Mouse (Mus musculus) liver, embryonic 12.5 days (tissue): ENCODE measurements around the gene Klf1. TPM values are rescaled to one million over a fixed set of nuclear protein-coding genes. Genes with fewer than 3 reads are reported as not detected.
A peak's percentile ranks its signal among the peaks of the same experiment; 100 is the strongest.

ENCODE experiments used
- ATAC-seq: fragments of 200-750 bp; cut with Nextera tagmentation; 2 replicates; pipeline ENCODE4 v1.8.0; 2017; ENCODE audit warnings: moderate number of reproducible peaks, mild to moderate bottlenecking, moderate library complexity
- H3K27ac ChIP-seq: fragments of 300-500 bp; sonication (generic); 2 replicates; pipeline ENCODE4 v1.5.1; 2016; ENCODE audit warnings: mild to moderate bottlenecking
- H3K27me3 ChIP-seq: fragments of 300-500 bp; sonication (generic); replicated peaks from 2 replicates; pipeline ENCODE4 v1.6.1; 2016; ENCODE audit warnings: mild to moderate bottlenecking, moderate library complexity
- H3K36me3 ChIP-seq: fragments of 300-500 bp; sonication (generic); 2 replicates; pipeline ENCODE4 v1.6.1; 2016; ENCODE audit warnings: mild to moderate bottlenecking, moderate library complexity
- H3K4me1 ChIP-seq: fragments of 300-500 bp; sonication (generic); 2 replicates; pipeline ENCODE4 v1.6.1; 2016
- H3K4me2 ChIP-seq: fragments of 300-500 bp; sonication (generic); 2 replicates; pipeline ENCODE4 v1.6.1; 2016; ENCODE audit warnings: mild to moderate bottlenecking, moderate library complexity
- H3K4me3 ChIP-seq: fragments of 300-500 bp; sonication (generic); 2 replicates; pipeline ENCODE4 v1.5.1; 2016; ENCODE audit warnings: mild to moderate bottlenecking, moderate library complexity
- H3K9ac ChIP-seq: fragments of 300-500 bp; sonication (generic); 2 replicates; pipeline ENCODE4 v1.6.1; 2016; ENCODE audit warnings: mild to moderate bottlenecking, moderate library complexity
- H3K9me3 ChIP-seq: fragments of 300-500 bp; sonication (generic); replicated peaks from 2 replicates; pipeline ENCODE4 v1.6.1; 2016; ENCODE audit warnings: mild to moderate bottlenecking, moderate library complexity
- WGBS: fragments of 180-500 bp; shearing (Covaris S2); methylation state at CpG from one replicate; pipeline ENCODE4 v1.1.7; 2016; ENCODE audit not compliant: insufficient replicate concordance; 5-methylcytosine and 5-hydroxymethylcytosine counted together
- polyA plus RNA-seq: library from polyadenylated mRNA; unstranded; fragments of >200 nt; fragmentation: Nextera tagmentation; extraction: Ambion mirVana; gene quantifications from 2 replicates; pipeline ENCODE4 v1.2.1, GENCODE M21; 2016

Gene Klf1
- polyA plus RNA-seq, 1 experiment from 2014 or later = 552 TPM

DNA sequence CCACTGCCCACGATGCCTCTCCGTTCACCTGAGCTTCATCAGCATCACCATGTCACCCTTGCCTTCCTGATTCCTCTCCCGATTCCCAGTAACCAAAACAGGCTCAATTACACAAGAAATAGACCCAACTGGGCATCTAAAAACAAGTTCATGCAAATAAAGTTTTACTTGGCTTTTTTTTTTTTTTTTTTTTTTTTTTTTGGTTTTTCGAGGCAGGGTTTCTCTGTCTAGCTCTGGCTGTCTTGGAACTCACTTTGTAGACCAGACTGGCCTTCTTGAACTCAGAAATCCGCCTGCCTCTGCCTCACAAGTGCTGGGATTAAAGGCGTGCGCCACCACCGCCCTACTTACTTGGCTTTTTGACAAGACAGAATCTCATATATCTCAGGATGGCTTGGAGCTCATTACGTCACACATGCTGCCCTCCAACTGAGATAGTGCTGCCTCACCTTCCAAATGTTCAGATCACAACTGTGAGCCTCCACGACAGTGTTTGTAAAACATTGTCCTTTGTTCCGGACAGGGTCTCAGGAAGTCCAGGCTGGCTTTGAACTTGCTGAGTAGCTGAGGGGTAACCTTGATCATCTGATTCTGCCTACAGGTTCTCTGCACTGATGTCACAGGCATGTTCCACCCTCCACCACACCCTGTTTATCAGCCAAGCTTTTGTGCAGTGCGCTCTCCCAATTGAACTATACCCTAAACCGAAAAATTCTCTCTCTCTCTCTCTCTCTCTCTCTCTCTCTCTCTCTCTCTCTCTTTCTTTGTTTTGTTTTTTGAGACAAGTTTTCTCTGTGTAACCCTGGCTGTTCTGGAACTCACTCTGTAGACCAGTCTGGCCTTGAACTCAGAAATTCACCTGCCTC, 36.1 kb downstream of the Klf1 start:
- Histone ChIP-seq H3K4me3 (0 out of 2 replicates have a peak overlapping the region, but pooled peaks have one; percentile 55), H3K27me3 (peaks cover 96% of the 10 kb centered on the region), H3K4me1 (peaks cover 38% of the 10 kb centered on the region), H3K9me3 (no peaks in the 10 kb centered on the region), H3K36me3 (no peaks in the 10 kb centered on the region), H3K4me2 (peak overlapping the region; percentile 82), H3K9ac (no peak overlapping the region), H3K27ac (no peak overlapping the region)
- WGBS = 47% methylated on average over 13 of the region's 13 CpGs
- no peak for ATAC-seq

DNA sequence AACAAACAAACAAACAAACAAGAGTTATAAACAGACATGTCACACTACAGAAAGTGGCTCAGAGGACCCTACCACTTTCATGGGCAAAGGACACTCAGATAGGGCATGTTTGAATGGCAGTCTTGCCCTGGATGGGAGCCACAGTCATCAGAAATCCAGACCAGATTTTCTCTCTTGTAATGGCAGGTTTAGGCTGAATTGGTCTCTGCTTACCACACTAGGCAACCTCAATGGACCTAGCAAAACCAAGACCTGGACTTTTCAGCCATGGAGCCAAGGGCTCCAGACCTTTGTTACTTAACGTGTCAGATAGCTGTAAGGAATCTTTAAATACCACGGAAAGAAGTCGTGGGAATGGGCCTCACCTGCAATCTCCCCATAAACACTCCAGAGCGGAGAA, 42.0 kb downstream of the Klf1 start:
- no peak for ATAC-seq
- Histone ChIP-seq H3K4me1 (peaks cover 29% of the 10 kb centered on the region), H3K4me3 (no peak overlapping the region), H3K27ac (no peak overlapping the region), H3K9ac (no peak overlapping the region), H3K36me3 (no peaks in the 10 kb centered on the region), H3K4me2 (no peak overlapping the region), H3K9me3 (no peaks in the 10 kb centered on the region), H3K27me3 (peaks cover 96% of the 10 kb centered on the region)
- WGBS = 17% methylated on average over 4 of the region's 4 CpGs

DNA sequence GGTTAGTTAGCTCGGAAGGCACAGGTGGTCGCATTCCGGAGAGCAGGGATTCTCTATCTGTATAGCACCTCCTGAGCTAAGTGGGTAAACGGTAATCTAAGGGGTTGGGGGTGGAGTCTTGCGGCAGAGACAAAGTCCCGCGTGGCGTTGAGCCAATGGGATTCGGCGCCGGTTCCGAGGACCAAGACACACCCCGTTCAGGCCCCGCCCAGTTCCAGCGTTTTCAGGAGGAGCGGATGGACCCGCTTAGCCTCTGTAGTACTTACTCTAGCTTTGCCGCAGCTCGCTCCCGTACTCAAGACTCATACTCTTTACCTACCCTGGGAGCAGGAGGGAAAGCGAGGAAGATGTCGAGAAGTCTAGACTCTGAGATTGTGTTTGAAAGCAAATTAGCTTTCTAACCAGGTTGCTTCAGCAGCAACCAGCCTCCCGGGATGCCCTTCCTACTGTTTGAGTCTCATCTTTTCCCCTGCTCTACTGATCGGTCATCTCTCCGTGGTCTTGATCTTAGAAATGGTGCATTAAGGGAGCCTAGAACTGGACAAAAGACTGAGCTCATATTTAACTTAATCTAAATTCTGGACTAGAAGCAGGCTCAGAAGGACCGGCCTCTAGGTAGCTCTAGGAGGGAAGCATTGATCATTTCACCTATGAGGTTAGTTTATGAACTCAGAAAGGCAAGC, 42.9 kb downstream of the Klf1 start:
- peaks cover 95% of the 10 kb centered on the region for H3K27me3 ChIP-seq
- H3K9ac ChIP-seq = no peak overlapping the region
- H3K4me1 ChIP-seq = peaks cover 29% of the 10 kb centered on the region
- 4% methylated on average over 26 of the region's 26 CpGs for WGBS
- H3K27ac ChIP-seq = no peak overlapping the region
- no peaks in the 10 kb centered on the region for H3K9me3 ChIP-seq
- H3K36me3 ChIP-seq = no peaks in the 10 kb centered on the region
- peak overlapping the region; percentile 43 for H3K4me2 ChIP-seq
- ATAC-seq = peak; percentile 85
- H3K4me3 ChIP-seq = peak overlapping the region; percentile 7

DNA sequence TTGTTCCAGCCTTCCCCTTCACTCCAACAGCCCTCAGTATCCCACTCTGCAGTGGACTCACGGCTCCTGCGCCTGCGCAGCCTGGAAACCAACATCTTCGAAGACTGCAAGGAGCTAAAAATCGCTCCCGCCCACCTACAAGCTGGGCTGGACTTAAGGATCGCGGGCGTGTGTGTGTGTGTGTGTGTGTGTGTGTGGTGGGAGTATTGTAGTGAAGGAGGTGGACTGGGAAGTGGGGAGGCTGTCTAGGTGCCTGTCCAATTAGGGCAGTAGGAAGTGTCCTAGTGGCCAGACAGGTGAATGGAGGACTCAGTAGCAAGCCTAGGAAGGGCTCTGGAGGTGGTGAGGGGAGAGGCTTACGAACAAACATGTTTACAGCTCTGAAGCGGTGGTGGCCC, 43.5 kb downstream of the Klf1 start:
- Histone ChIP-seq H3K4me2 (peak overlapping the region; percentile 67; the same call in 1 of the 2 replicates), H3K9ac (no peak overlapping the region), H3K36me3 (no peaks in the 10 kb centered on the region), H3K9me3 (no peaks in the 10 kb centered on the region), H3K4me3 (peak overlapping the region; percentile 44; the same call in 1 of the 2 replicates), H3K27ac (no peak overlapping the region), H3K4me1 (peaks cover 32% of the 10 kb centered on the region), H3K27me3 (peaks cover 95% of the 10 kb centered on the region)
- ATAC-seq = peak; percentile 16; the same call in 1 of the 2 replicates
- WGBS = 10% methylated on average over 11 of the region's 11 CpGs

DNA sequence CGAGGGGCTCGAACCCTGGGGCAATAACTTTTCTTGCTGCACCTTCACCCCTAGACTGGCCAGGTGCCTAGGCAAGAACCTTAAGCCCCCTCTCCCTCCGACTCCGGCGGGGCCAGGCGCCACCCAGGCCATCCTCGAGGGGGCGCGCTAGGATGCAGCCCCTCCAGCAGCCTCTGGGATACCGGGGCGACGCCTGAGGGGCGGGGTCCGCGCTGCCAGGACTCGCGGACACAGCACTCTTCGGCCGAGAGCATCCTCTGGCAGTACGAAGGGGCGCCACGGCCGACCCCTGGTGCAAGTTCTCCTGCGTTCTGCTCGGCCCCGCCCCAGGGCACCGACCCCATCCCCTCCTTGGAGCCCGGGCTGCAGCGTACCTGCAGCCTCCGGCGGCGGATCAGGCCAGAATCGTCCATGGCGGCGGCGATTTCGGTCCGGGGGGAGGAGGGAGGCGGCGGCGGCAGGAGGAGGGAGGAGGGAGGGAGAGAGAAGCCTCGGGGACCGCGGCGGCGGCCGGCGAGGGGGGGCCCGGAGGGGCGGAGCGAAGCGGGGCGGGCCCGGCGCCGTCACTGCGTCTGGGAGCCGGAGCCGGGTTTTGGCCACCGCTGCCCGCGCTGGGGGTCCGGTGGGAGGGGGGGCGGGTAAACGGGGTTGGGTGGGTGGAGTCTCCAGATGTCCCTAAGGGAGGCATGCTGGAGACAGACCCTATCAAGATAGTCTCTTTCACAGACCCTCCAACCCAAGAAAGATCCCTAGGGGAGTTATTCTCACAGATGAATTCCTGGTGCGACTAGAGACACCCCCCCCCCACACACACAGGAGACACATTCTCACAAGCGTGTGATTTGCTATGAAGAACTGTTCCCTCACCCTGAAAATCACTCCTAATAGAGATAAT, 44.2 kb downstream of the Klf1 start:
- H3K27ac ChIP-seq = no peak overlapping the region
- peaks cover 95% of the 10 kb centered on the region for H3K27me3 ChIP-seq
- peaks cover 32% of the 10 kb centered on the region for H3K4me1 ChIP-seq
- H3K9ac ChIP-seq = no peak overlapping the region
- under 1% methylated on average over 54 of the region's 67 CpGs for WGBS
- H3K36me3 ChIP-seq = no peaks in the 10 kb centered on the region
- H3K4me3 ChIP-seq = peak overlapping the region; percentile 44
- peak overlapping the region; percentile 67 for H3K4me2 ChIP-seq
- H3K9me3 ChIP-seq = no peaks in the 10 kb centered on the region
- peak; percentile 9; the same call in 1 of the 2 replicates for ATAC-seq

DNA sequence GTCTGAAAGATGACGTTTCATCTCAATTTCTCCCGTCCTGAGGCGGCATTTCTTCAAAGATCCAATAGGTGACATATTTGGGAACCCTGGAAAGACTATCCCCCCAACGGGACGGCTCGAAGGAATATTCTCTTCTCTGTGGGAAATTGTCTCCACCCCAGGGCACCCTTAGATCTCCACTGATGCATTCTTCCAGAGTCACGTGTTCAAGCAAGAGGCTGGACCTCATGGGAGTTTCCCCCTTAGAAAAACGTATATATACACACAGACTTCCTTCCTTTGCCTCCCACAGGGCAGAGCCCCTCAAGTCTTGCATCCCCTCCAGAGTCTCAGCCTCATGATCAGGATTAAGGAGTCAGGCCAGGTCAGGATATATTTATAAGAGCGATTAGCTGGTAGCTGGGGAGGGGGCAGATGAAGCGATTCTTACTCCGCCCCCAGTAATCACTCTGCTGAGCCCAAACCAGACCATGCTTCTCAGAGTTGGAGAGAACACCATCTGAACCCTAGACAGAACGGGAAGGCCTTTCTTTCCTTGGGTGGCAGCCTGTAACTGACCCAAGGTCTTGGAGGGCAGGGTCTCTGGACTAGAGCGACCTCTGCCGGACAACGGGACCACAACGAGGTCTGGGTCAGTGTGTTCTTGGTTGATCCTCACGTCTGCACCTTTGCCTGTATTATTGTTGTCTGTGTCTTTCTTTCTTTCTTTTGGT, 45.0 kb downstream of the Klf1 start, which contains the start of gene Rtbdn:
Rtbdn (plus strand) TSS at position 464 of the 713 bp plus-strand sequence.
- H3K27ac ChIP-seq = no peak within 1 kb of the TSS
- no peak within 1 kb of the TSS for H3K9ac ChIP-seq
- H3K9me3 ChIP-seq = no peaks in the 10 kb centered on the region
- H3K27me3 ChIP-seq = peaks cover 94% of the 10 kb centered on the region
- ATAC-seq = no peak
- H3K4me1 ChIP-seq = peaks cover 32% of the 10 kb centered on the region
- 12% methylated on average over 17 of the region's 17 CpGs for WGBS
- H3K36me3 ChIP-seq = no peaks in the 10 kb centered on the region
- peak within 1 kb of the TSS; percentile 67 for H3K4me2 ChIP-seq
- peak within 1 kb of the TSS; percentile 44 for H3K4me3 ChIP-seq

DNA sequence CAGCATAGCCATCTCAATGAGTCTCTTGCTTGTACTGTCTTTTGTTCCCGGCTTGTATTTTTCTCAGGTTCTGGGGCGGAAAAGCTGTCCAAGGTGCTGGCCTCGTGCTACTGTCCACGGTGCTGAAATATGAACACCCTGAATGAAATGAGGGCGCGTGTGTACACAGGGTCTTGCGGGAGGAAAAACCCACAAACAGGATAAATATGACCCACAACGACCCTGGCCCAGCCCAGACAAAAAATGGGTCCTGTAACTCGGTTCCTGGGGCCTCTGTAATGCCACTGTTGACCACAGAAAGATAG, 45.5 kb downstream of the Klf1 start:
- no peak for ATAC-seq
- Histone ChIP-seq H3K36me3 (no peaks in the 10 kb centered on the region), H3K9ac (no peak overlapping the region), H3K27ac (no peak overlapping the region), H3K4me3 (no peak overlapping the region), H3K27me3 (peaks cover 94% of the 10 kb centered on the region), H3K9me3 (no peaks in the 10 kb centered on the region), H3K4me1 (peaks cover 32% of the 10 kb centered on the region), H3K4me2 (no peak overlapping the region)
- 10% methylated on average over 9 of the region's 9 CpGs for WGBS

DNA sequence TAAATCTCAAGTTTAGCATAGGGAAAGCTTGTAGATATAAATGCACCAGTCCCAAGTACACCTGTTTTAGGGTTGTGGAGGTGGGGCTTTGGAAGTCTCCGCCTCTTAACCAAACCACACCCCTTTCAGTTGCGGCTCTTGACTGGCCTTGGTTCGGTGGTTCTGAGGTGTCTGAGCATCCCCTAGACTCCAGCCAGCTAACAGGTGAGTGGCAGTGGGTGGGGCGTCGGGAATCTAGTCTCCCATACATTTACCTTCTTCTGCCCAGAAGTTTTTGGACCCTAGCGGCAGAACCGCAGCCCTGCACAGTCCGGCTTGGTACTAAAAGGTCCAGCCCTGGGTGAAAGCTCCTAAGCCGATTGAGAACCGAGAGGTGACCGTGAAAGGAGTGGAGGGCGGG, 48.0 kb downstream of the Klf1 start:
- Histone ChIP-seq H3K4me1 (peaks cover 32% of the 10 kb centered on the region), H3K9me3 (no peaks in the 10 kb centered on the region), H3K27ac (no peak overlapping the region), H3K27me3 (peaks cover 88% of the 10 kb centered on the region), H3K4me2 (no peak overlapping the region), H3K9ac (no peak overlapping the region), H3K36me3 (no peaks in the 10 kb centered on the region), H3K4me3 (no peak overlapping the region)
- ATAC-seq = no peak
- 16% methylated on average over 12 of the region's 12 CpGs for WGBS

DNA sequence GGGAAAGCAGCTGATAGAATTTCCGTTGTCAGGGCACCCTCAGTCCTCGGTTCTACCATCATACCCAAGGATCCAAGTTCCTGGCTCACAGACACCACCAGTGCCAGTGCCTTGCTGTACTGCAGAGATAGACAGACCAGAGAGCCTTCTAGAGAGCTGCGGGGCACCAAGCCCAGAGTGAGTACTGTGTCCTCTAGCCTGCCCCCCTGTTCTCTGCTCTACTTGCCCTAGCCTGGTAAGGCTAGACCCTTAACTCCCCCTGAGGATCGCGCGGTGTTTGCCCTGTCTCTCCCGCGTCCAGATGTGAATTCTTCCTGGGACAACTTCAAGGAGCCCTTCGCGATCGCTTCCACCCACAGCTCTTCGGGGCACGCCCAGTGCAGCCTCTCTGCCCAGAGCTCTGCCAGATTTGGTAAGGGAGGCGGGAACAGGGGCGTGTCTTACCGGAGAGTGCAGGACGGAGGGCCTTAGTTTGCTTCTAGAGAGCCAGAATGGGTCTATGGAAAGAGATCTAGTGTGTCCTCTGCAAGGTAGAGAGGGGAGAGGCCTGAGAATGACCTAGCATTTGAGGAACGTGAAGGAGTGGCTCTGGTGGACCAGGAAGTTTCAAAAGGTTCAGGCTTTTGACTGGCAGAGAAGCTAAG, 51.0 kb downstream of the Klf1 start:
- Histone ChIP-seq H3K9me3 (no peaks in the 10 kb centered on the region), H3K27me3 (peaks cover 60% of the 10 kb centered on the region), H3K4me2 (peak overlapping the region; percentile 38), H3K36me3 (peaks cover 22% of the 10 kb centered on the region), H3K4me1 (peaks cover 12% of the 10 kb centered on the region), H3K4me3 (0 out of 2 replicates have a peak overlapping the region, but pooled peaks have one; percentile 1), H3K27ac (no peak overlapping the region), H3K9ac (no peak overlapping the region)
- peak; percentile 66 for ATAC-seq
- WGBS = 6% methylated on average over 18 of the region's 18 CpGs
